Mouse (Mus musculus): ENCODE data around the gene Elavl4. TPM values are rescaled to one million over a fixed set of nuclear protein-coding genes. Genes with fewer than 3 reads are reported as not detected.

Elavl4 gene
- total RNA-seq, 2 experiments from 2014 or later = not detected

- intact Hi-C loops (cut with DNase I) = no loop called here
- no peak for DNase-seq
Observed at GRCm38 (mm10) chr4:110266804-110267575, 84.7 kb downstream of the Elavl4 start.

GRCm38 (mm10) chr4:110264345-110264943 lies 87.3 kb downstream of the Elavl4 start:
- no peak for DNase-seq
- intact Hi-C loops (cut with DNase I) = no loop called here

DNA sequence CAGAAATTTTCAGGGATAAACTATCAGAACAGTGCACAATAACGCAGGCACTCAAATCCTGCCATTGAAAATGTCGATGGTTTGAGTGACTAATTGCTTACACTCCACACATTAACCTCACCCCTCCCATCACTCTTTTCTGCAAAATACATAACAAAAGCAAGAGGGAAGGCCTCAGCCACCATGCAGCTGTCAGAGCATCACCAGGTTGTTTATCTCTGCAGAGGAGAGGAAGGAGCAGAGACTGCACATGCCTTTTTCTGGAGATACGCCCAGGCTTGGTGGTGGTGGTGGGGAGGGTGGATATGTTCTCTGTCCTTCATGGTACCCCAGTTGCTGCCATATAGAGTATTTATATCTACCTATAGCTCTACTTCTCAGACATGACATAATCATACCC lies 94.3 kb downstream of the Elavl4 start:
- DNase-seq = no peak
- intact Hi-C loops (cut with DNase I) = no loop called here

DNA sequence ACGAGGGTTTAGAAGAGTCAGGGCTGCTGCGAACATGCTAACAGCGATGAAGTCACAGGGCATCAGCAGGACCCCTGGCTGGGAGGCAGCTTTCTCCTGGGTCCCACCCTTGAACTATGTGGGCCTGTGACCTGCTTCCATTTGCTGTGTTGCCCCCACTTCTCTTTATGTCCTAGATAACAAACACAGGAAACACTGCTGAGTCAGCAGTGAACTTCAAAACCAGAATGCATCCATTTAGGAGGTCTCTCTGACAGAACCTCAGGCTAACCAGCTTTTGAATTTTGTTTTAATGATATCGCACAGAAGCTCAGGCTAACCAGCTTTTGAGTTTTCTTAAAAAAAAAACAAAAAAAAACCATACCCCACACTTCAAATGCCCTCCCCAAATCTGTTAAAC lies 96.1 kb downstream of the Elavl4 start:
- DNase-seq = no peak
- intact Hi-C loops (cut with DNase I) = no loop called here

DNA sequence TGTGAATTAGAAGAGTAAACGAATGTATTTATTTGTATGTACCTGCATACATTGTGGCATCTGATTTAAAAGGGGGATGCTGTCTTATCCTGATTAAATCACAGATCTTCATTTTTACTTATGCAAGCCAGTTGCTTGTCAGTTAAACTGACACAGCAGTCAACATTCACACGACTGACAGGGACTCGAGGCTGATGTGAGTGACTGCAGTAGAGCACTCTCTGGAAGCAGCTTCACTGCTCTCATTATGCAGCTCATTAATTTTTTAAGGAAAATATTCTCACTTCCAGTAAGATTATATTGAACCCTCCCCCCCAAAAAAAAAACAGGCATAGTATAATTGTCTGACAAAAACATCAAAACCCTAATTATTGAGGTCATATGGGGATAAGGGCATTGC lies 101.7 kb downstream of the Elavl4 start:
- intact Hi-C loops (cut with DNase I) = no loop called here
- no peak for DNase-seq

GRCm38 (mm10) chr4:110242879-110243278 lies 108.8 kb downstream of the Elavl4 start:
- intact Hi-C loops (cut with DNase I) = no loop called here
- no peak for DNase-seq

DNA sequence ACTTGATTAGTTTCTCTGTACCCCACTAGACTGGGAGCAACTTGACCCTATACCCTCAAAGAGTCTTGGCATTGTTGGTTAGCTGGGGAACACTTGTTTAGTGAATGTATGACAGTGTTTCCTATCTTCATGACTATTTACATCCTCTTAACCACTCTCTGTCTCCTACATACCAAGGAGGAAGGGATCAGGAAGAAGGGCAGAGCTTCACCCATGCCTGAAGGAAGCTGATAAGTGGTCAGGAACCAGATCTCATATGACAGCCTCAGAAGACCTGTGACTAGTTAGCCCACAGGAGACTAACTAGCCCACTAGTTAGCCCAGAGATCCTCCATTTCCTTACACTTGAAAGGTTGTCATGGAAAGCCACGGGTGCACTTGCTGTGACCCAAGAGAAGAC lies 117.2 kb downstream of the Elavl4 start:
- no peak for DNase-seq
- intact Hi-C loops (cut with DNase I) = no loop called here

GRCm38 (mm10) chr4:110232327-110232726 lies 119.4 kb downstream of the Elavl4 start:
- no peak for DNase-seq
- intact Hi-C loops (cut with DNase I) = no loop called here

DNA sequence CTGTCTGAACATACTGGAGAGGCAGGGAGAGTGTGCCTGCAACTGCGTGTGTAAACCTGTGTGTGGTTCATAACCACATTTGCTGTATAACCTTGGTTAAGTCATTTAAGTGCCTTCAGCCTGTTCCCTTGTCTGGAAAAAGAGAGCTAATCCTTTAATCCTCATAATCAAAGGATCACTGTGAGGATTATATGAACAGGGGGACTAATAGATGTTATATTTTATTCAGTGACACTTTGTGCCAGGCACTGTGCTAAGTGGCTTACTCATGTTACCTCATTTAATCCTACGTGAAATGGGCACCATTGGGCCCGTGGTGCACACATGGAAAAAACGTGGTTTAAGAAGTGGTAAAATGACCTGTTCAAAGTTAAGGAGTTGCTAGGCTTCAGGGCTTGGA lies 119.9 kb downstream of the Elavl4 start:
- no peak for DNase-seq
- intact Hi-C loops (cut with DNase I) = no loop called here

DNA sequence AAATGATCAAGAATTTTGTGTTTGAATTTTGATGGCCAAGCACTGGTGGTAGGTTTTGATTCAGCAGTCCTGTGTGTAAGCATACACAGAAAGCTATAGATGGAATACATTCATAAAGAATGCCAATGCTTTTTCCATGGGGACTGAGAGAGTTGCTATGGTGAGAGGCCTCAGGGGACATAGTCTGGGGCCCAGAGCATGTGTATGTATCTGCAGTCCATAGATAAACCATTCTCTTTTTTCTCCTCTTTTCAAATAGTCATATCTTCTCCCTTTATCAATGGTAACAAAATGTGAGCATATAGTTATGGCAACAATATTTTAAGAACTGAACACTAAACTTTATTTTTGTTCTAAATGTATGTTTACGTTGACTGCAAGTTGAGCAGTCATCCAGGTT lies 122.1 kb downstream of the Elavl4 start:
- DNase-seq = no peak
- intact Hi-C loops (cut with DNase I) = no loop called here

- intact Hi-C loops (cut with DNase I) = no loop called here
- no peak for DNase-seq
Observed at GRCm38 (mm10) chr4:110229238-110229637, 122.5 kb downstream of the Elavl4 start.

GRCm38 (mm10) chr4:110227621-110228031 lies 124.1 kb downstream of the Elavl4 start:
- DNase-seq = no peak
- intact Hi-C loops (cut with DNase I) = no loop called here

DNA sequence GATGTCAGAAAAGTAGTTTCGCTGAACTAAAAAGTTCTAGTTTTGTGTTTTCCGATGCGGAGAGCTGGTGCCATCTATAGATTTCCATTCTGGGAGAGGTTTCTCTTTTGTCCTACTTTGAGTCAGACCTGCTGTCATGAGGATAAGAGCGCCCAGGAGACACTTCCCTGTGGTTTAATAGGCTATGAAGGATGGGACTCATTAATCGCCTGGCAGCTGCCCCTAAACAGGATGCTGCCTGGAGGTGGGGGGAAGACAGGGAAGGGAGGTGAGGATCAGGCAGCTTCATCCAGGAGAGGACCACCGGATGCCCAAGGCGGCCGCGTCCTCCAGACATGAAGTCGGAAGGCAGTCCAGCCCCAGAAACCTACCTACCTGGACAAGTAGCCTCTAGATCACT lies 126.2 kb downstream of the Elavl4 start:
- intact Hi-C loops (cut with DNase I) = no loop called here
- no peak for DNase-seq

- intact Hi-C loops (cut with DNase I) = no loop called here
Observed at GRCm38 (mm10) chr4:110218819-110219218, 132.9 kb downstream of the Elavl4 start.

GRCm38 (mm10) chr4:110217553-110217952 lies 134.2 kb downstream of the Elavl4 start:
- no peak for DNase-seq
- intact Hi-C loops (cut with DNase I) = no loop called here

More at GRCm38 (mm10) chr4:110218819-110219218, 132.9 kb downstream of the Elavl4 start:
- no peak for DNase-seq

DNA sequence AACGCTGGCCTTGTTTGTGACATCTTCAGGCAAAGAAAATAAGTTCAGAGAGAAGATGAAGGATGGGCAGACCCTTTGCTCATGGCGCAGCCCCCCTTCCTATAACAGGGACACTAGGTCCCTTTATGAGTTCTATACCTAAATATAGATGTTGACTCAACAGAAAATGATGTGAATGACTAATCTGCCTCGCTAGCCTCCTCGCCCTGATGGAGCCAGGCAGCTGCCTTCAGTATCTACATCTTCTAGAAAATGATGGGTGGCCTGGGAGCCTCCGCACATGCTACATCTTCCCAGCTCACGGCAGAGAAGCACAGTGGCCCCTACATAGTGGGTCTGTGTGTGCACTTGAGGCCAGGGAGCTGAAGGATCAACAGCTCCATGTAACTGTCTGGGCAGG lies 137.2 kb downstream of the Elavl4 start:
- no peak for DNase-seq
- intact Hi-C loops (cut with DNase I) = no loop called here

DNA sequence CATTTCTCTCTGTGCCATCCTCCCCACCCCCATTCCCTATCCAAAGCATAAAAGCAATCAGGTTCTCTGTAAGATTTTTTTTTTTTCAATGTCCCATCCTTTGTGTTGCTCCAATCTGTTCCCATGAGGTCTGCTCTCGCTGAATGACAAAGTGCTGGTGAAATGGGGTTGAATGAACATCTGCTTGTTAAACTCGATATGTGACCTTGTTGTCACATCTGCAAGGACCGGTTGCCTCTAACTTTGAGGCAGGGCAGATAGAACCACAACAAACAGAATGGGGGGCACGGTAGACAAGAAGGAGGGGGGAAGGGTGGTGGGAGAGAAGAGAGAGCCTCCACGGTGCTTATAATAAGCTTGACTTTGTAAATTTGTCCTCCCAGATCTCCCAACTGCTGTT lies 138.0 kb downstream of the Elavl4 start:
- intact Hi-C loops (cut with DNase I) = no loop called here
- no peak for DNase-seq

DNA sequence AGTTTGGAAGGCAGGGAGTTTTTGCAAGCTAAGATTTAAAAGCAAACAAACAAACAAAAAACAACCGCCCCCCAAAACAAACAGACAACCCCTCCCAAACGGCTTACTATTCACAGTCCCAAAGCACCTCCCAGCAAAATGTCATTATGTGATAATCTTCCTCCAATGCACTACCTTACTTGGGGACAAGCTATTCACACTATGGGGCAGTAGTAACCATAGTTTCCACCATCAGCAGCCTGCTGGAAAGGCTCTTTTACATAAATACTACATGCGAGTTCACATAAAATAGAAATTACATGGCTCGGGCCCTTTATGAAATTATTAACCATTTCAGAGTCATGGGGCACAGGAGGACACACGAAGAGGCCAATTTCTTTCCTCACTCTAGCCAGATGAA lies 141.5 kb downstream of the Elavl4 start:
- no peak for DNase-seq
- intact Hi-C loops (cut with DNase I) = no loop called here

DNA sequence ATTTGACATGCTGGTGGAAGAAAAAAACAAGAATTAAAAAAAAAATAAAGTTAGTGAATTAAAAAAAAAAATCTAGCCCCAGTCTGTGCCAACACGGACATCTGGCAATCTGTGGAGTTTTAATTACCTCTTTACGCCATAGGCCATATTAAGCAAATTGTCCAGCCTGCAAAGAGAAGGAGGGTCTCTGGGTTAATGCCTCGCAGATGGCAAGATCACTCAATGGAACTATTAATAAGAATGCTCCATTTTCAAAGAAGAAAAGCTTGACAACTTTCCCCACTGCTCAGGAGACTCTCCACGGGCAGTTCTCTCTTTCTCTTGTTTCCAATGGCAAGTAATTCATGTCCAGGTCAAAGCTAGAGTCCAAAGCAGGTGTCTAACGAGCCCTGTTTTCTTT lies 142.1 kb downstream of the Elavl4 start:
- intact Hi-C loops (cut with DNase I) = no loop called here
- no peak for DNase-seq

GRCm38 (mm10) chr4:110201680-110202079 lies 150.0 kb downstream of the Elavl4 start:
- intact Hi-C loops (cut with DNase I) = no loop called here
- no peak for DNase-seq

DNA sequence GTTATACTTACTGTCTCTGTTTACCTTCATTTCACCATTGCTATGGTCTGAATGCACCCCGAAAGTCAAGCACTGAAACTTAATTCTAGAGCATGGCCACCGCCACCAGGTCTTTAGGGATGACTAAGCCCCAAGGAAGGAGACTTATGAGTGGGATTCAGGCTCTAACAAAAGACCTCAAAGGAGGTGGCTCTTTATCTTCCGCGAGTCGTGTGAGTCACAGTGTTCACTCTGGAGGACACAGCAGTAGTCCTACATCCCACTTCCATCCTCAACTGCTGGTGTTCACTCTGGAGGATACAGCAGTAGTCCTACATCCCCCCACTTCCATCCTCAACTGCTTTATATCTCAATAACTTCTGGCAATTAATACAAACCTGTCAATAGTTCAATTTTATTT lies 151.8 kb downstream of the Elavl4 start:
- intact Hi-C loops (cut with DNase I) = no loop called here
- no peak for DNase-seq

DNA sequence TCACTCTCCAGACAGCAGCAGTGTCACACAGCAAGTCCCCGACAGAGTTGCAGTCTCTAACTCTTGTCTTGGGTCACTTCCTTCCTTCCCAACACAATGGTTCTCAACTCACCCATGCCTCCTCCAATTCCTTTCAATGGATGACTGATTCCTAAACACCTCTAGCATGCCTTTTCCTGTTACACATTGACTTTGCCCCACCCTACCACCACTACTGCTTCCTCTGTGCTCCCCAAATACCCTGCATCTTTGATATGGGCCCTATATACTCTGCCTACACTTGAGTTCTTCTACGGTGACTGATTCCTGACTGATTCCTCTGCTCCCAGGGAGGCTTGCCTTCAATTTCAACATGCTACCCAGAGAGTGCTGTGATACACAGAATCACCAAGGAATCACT lies 153.1 kb downstream of the Elavl4 start:
- DNase-seq = no peak
- intact Hi-C loops (cut with DNase I) = no loop called here
